Mouse (Mus musculus) lung, embryonic 14.5 days (tissue): ENCODE data around the gene Gm13083. TPM values are rescaled to one million over a fixed set of nuclear protein-coding genes. Genes with fewer than 3 reads are reported as not detected.
"Not testable (repeated sequence)": the region's sequence is repeated elsewhere in the genome, so short reads cannot be mapped to it uniquely, and the experiment has no call there.

Experiments used
- ATAC-seq: fragments of 200-750 bp; cut with Nextera tagmentation; 2 replicates; pipeline ENCODE4 v1.8.0; 2017; ENCODE audit warnings: mild to moderate bottlenecking, moderate TSS enrichment, moderate library complexity; ENCODE audit not compliant: insufficient read depth
- DNase-seq: peaks from one replicate; pipeline ENCODE4 v3.0.0-alpha.2; 2015
- H3K27ac ChIP-seq: fragments of 300-500 bp; sonication (generic); 2 replicates; pipeline ENCODE4 v1.5.1; 2014; ENCODE audit warnings: low read depth, mild to moderate bottlenecking, moderate library complexity
- H3K27me3 ChIP-seq: fragments of 300-500 bp; sonication (generic); 2 replicates; pipeline ENCODE4 v1.6.1; 2014; ENCODE audit warnings: low read length, control low read depth; ENCODE audit not compliant: insufficient read depth
- H3K36me3 ChIP-seq: fragments of 300-500 bp; sonication (generic); 2 replicates; pipeline ENCODE4 v1.6.1; 2014; ENCODE audit warnings: control low read depth; ENCODE audit not compliant: insufficient read depth
- H3K4me1 ChIP-seq: fragments of 300-500 bp; sonication (generic); 2 replicates; pipeline ENCODE4 v1.6.1; 2014; ENCODE audit warnings: antibody characterized with exemption, control low read depth; ENCODE audit not compliant: insufficient read depth
- H3K4me2 ChIP-seq: fragments of 300-500 bp; sonication (generic); 2 replicates; pipeline ENCODE4 v1.6.1; 2014; ENCODE audit warnings: mild to moderate bottlenecking
- H3K4me3 ChIP-seq: fragments of 300-500 bp; sonication (generic); 2 replicates; pipeline ENCODE4 v1.5.1; 2014; ENCODE audit warnings: low read depth, low read length
- H3K9ac ChIP-seq: fragments of 300-500 bp; sonication (generic); 2 replicates; pipeline ENCODE4 v1.6.1; 2014
- H3K9me3 ChIP-seq: fragments of 300-500 bp; sonication (generic); 2 replicates; pipeline ENCODE4 v1.6.1; 2016; ENCODE audit warnings: low read depth, low read length, control low read depth
- WGBS: fragments of 180-500 bp; shearing (Covaris S2); extraction: QIAGEN DNeasy Blood & Tissue Kit; methylation state at CpG from one replicate; pipeline ENCODE4 v1.1.7; 2014; 5-methylcytosine and 5-hydroxymethylcytosine counted together
- polyA plus RNA-seq: library from polyadenylated mRNA; unstranded; fragments of >200 nt; fragmentation: Nextera tagmentation; extraction: Ambion mirVana; gene quantifications from 2 replicates; pipeline ENCODE4 v1.2.1, GENCODE M21; 2014

Gm13083 gene
- polyA plus RNA-seq = not detected in 2 replicates

DNA sequence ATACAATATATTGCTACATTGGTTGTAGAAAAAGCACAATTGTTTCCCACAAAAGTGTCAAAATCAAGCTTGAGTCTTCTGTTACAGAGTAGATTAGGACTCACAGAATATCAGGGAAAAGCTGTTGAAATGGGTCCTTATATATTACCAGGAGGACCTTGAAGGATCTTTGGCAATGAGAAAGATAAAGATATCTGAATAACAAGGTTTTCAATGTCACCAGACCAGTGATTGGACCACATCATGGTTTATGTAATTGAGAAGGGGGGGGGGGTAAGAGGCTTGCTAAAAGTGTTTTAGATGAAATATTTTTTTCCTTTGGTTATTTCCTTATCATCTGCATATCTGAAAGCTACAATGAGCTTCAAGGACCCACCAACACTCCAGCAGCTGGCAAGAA is at the start of gene Gm13083:
Gene Gm13083 (plus strand): TSS at position 301 of the 400 bp plus-strand sequence.
- not testable (repeated sequence) for H3K4me1 ChIP-seq, H3K9ac ChIP-seq, H3K9me3 ChIP-seq, DNase-seq, H3K4me3 ChIP-seq, H3K27me3 ChIP-seq, H3K27ac ChIP-seq, ATAC-seq, H3K4me2 ChIP-seq, H3K36me3 ChIP-seq

DNA sequence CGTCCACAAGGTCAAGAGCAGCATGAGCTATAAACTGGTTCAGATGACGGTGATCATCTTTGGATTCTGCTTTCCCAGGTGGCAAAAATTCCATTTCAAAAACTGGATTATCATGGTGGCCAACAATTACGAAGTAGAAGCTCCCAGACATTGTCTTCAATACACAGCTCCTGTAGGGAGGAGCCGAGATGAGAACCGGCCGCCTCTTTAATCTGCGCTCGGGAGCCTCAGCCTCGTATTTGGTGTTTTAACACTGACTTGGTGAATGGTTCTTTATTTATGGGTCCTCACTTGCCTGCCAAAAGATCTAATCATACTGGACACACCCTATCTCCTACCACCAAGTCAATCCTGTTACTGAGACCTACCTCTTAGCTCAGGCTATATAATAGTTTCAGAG is 2.9 kb upstream of the Gm13083 start:
- H3K27ac ChIP-seq, H3K9ac ChIP-seq, H3K9me3 ChIP-seq, H3K4me2 ChIP-seq, ATAC-seq, H3K4me3 ChIP-seq, H3K4me1 ChIP-seq, H3K36me3 ChIP-seq, DNase-seq, H3K27me3 ChIP-seq: not testable (repeated sequence)
- WGBS = 79% methylated on average over 9 of the region's 9 CpGs

DNA sequence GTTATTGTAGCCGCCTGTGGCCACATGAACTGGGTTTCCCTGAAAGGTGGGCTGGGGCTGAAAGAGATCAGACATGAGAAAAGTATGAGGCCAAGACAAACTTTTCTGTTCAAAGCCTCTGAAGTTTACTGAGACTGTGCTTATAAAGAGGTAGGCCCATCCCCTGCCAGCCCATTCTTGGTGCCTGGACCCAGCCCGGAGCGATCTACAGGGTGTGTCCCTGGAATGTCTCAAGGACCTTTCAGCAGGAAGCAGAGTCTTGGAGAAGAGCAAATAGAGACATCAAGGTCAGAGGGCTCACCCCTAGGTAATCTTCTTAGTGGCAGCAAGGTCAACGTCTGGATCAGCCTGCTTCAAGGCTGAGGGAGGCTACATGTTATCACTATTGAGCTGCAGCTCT is 3.3 kb downstream of the Gm13083 start:
- not testable (repeated sequence) for H3K9me3 ChIP-seq, H3K36me3 ChIP-seq, DNase-seq, H3K4me1 ChIP-seq, ATAC-seq, H3K27me3 ChIP-seq, H3K9ac ChIP-seq, H3K4me3 ChIP-seq, H3K27ac ChIP-seq, H3K4me2 ChIP-seq
- WGBS = 71% methylated on average over 4 of the region's 4 CpGs

DNA sequence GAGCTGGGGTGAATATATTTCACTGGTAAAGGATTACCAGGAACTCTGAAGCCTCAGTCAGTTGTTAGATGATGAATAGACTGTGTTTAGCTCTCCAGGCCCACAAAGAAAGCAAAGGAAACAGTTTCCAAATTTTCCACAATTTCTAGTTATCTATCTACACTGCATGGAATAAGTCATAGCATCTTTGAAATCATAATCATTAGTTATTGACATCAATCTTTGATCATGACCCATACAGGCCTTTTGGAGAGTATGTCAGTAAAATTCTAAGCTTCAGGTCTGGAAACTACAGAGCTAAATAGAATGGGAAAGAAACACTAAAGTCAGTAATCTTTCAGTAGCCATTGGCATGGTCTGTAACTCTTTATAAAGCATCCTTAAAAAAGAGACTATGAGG is 42.3 kb downstream of the Gm13083 start, which contains the start of gene Gm13088:
Gene Gm13088 (minus strand): TSS at position 101 of the 400 bp plus-strand sequence.
- H3K27me3 ChIP-seq, H3K36me3 ChIP-seq, H3K4me1 ChIP-seq, H3K4me2 ChIP-seq, H3K9me3 ChIP-seq, H3K27ac ChIP-seq, DNase-seq, H3K4me3 ChIP-seq, H3K9ac ChIP-seq, ATAC-seq: not testable (repeated sequence)

Other genes with a start within 250 kb of the Gm13083 start
- gene Pramel1, start 220.6 kb upstream of the Gm13083 start, polyA plus RNA-seq = not detected in 2 replicates
- gene Pramef8, start 202.6 kb upstream of the Gm13083 start, polyA plus RNA-seq = 16.1 and 16.3 TPM in 2 replicates
- not detected in 2 replicates for gene Oog4, start 164.7 kb upstream of the Gm13083 start, polyA plus RNA-seq
- not detected in 2 replicates for gene Gm13043, start 103.7 kb upstream of the Gm13083 start, polyA plus RNA-seq
- gene Gm13040, start 79.0 kb upstream of the Gm13083 start, polyA plus RNA-seq = not detected in 2 replicates
- not detected in 2 replicates for gene BC080695, start 63.3 kb upstream of the Gm13083 start, polyA plus RNA-seq
- not detected in 2 replicates for gene Gm13057, start 63.3 kb upstream of the Gm13083 start, polyA plus RNA-seq
- not detected in 2 replicates for gene Gm13088, start 42.2 kb downstream of the Gm13083 start, polyA plus RNA-seq
- not detected in 2 replicates for gene Gm13089, start 87.7 kb downstream of the Gm13083 start, polyA plus RNA-seq
- gene Gm13078, start 104.5 kb downstream of the Gm13083 start, polyA plus RNA-seq = not detected in 2 replicates
- not detected in 2 replicates for gene Gm13023, start 174.3 kb downstream of the Gm13083 start, polyA plus RNA-seq
- gene Gm13084, start 201.1 kb downstream of the Gm13083 start, polyA plus RNA-seq = not detected in 2 replicates
- not detected in 2 replicates for gene Gm13103, start 231.5 kb downstream of the Gm13083 start, polyA plus RNA-seq